Mouse (Mus musculus) hindbrain, embryonic 11.5 days (tissue): Measurements from ENCODE around the gene Mrps18b. TPM values are rescaled to one million over a fixed set of nuclear protein-coding genes. Genes with fewer than 3 reads are reported as not detected.

Experiments
- ATAC-seq: fragments of 200-750 bp; cut with Nextera tagmentation; 2 replicates; pipeline ENCODE4 v1.8.0; 2017; ENCODE audit warnings: mild to moderate bottlenecking, moderate TSS enrichment, moderate library complexity; ENCODE audit not compliant: low FRiP score
- DNase-seq: peaks from one replicate; pipeline ENCODE4 v3.0.0-alpha.2; 2015; ENCODE audit warnings: low spot score
- H3K27ac ChIP-seq: fragments of 300-500 bp; sonication (generic); 2 replicates; pipeline ENCODE4 v1.5.1; 2014; ENCODE audit warnings: mild to moderate bottlenecking, low read depth, low read length
- H3K27me3 ChIP-seq: fragments of 300-500 bp; sonication (generic); 2 replicates; pipeline ENCODE4 v1.6.1; 2014; ENCODE audit warnings: mild to moderate bottlenecking, low read length, moderate library complexity, mixed read lengths; ENCODE audit not compliant: control insufficient read depth, insufficient read depth
- H3K36me3 ChIP-seq: fragments of 300-500 bp; sonication (generic); 2 replicates; pipeline ENCODE4 v1.6.1; 2014; ENCODE audit warnings: mild to moderate bottlenecking, low read length, moderate library complexity, mixed read lengths; ENCODE audit not compliant: control insufficient read depth, insufficient read depth
- H3K4me1 ChIP-seq: fragments of 300-500 bp; sonication (generic); replicated peaks from 2 replicates; pipeline ENCODE4 v1.6.1; 2014; ENCODE audit warnings: low read length, mixed read lengths; ENCODE audit not compliant: control insufficient read depth, insufficient read depth
- H3K4me2 ChIP-seq: fragments of 300-500 bp; sonication (generic); replicated peaks from 2 replicates; pipeline ENCODE4 v1.6.1; 2014; ENCODE audit warnings: mild to moderate bottlenecking, low read depth, low read length
- H3K4me3 ChIP-seq: fragments of 300-500 bp; sonication (generic); 2 replicates; pipeline ENCODE4 v1.5.1; 2014; ENCODE audit warnings: low read depth, low read length
- H3K9ac ChIP-seq: fragments of 300-500 bp; sonication (generic); 2 replicates; pipeline ENCODE4 v1.6.1; 2014; ENCODE audit warnings: low read depth, low read length
- H3K9me3 ChIP-seq: fragments of 300-500 bp; sonication (generic); 2 replicates; pipeline ENCODE4 v1.6.1; 2016; ENCODE audit warnings: low read length; ENCODE audit not compliant: control insufficient read depth
- WGBS: fragments of 180-500 bp; shearing (Covaris S2); extraction: QIAGEN DNeasy Blood & Tissue Kit; methylation state at CpG from one replicate; pipeline ENCODE4 v1.1.7; 2014; 5-methylcytosine and 5-hydroxymethylcytosine counted together
- polyA plus RNA-seq: library from polyadenylated mRNA; unstranded; fragments of >200 nt; fragmentation: Nextera tagmentation; extraction: Ambion mirVana; gene quantifications from 2 replicates; pipeline ENCODE4 v1.2.1, GENCODE M21; 2014

Mrps18b gene
- polyA plus RNA-seq, 1 experiment from 2014 or later: 67.4 TPM

DNA sequence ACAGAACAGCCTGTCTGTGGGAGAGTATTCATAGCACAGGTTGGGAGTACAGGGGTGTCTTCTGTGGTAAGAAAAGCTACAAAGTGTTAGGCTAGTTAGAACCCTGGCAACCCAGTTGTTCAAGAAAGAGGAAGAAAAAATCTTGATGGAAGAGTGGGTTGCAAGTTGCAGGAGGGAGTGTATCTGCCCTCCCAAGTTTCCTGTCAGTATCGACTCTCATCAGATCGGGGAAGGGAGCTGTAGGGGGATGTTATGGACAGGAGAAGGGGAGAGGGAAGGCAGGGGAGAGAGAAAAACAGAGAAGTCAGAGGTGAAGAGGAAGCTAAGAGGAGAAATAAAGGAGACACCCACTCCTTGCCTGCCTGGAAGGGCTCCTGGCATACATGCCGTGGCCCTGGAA lies 15.6 kb downstream of the Mrps18b start:
- ATAC-seq: no peak

GRCm38 (mm10) chr17:35897644-35898573 lies 18.3 kb downstream of the Mrps18b start:
- Histone ChIP-seq H3K4me3 (peak overlapping the region; percentile 78; the same call in 1 of the 2 replicates), H3K27me3 (no peaks in the 10 kb centered on the region), H3K4me2 (peak overlapping the region; percentile 19; the same call in 1 of the 2 replicates), H3K9me3 (no peaks in the 10 kb centered on the region), H3K27ac (peak overlapping the region; percentile 47; the same call in 1 of the 2 replicates), H3K4me1 (peaks cover 3% of the 10 kb centered on the region; the same call in 1 of the 2 replicates), H3K36me3 (no peaks in the 10 kb centered on the region; the same call in 1 of the 2 replicates), H3K9ac (peak overlapping the region; percentile 84; the same call in 1 of the 2 replicates)
- WGBS: 46% methylated on average over 23 of the region's 23 CpGs
- DNase-seq (no peak), ATAC-seq (peak; percentile 56)

More for the DNA sequence above, 15.6 kb downstream of the Mrps18b start:
- Histone ChIP-seq H3K27ac (no peak overlapping the region), H3K9ac (no peak overlapping the region), H3K36me3 (peaks cover 4% of the 10 kb centered on the region; the same call in 1 of the 2 replicates), H3K4me2 (no peak overlapping the region), H3K4me1 (peaks cover 3% of the 10 kb centered on the region; the same call in 1 of the 2 replicates), H3K27me3 (no peaks in the 10 kb centered on the region), H3K4me3 (no peak overlapping the region), H3K9me3 (no peaks in the 10 kb centered on the region)
- 91% methylated on average over 3 of the region's 3 CpGs for WGBS
- DNase-seq: no peak

- DNase-seq (peak; percentile 98), ATAC-seq (peak; percentile 95)
- Histone ChIP-seq H3K27me3 (no peaks in the 10 kb centered on the region), H3K27ac (peak within 1 kb of the TSS; percentile 94), H3K36me3 (no peaks in the 10 kb centered on the region; the same call in 1 of the 2 replicates), H3K9ac (peak within 1 kb of the TSS; percentile 84), H3K4me1 (peaks cover 3% of the 10 kb centered on the region; the same call in 1 of the 2 replicates), H3K4me2 (peak within 1 kb of the TSS; percentile 99), H3K9me3 (no peaks in the 10 kb centered on the region), H3K4me3 (peak within 1 kb of the TSS; percentile 78)
- WGBS: under 1% methylated on average over 57 of the region's 86 CpGs
Observed at GRCm38 (mm10) chr17:35896781-35897643, 19.2 kb downstream of the Mrps18b start, which contains the start of gene 2310061I04Rik. 2310061I04Rik (minus strand) TSS chr17:35897431.

DNA sequence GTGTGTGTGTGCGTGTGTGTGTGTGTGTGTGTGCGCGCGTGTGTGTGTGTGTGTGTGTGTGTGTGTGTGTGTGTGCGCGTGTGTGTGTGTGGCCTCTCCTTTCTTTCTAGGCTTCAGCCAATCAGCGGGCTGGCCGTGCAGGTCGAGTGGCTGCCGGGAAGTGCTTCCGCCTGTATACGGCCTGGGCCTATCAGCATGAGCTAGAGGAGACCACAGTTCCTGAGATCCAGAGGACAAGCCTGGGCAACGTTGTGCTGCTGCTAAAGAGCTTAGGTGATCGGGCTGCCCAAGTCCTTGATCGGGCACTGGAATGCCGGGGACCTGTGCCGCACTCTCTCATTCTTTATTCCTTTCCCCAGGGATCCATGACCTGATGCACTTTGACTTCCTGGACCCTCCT lies 28.5 kb downstream of the Mrps18b start:
- ATAC-seq (no peak), DNase-seq (no peak)
- H3K4me1 ChIP-seq: no peaks in the 10 kb centered on the region
- no peaks in the 10 kb centered on the region for H3K27me3 ChIP-seq
- no peaks in the 10 kb centered on the region for H3K9me3 ChIP-seq
- WGBS: 94% methylated on average over 10 of the region's 17 CpGs
- H3K4me3 ChIP-seq: no peak overlapping the region
- no peak overlapping the region for H3K27ac ChIP-seq
- H3K4me2 ChIP-seq: no peak overlapping the region
- H3K36me3 ChIP-seq: peaks cover 12% of the 10 kb centered on the region; the same call in 1 of the 2 replicates
- no peak overlapping the region for H3K9ac ChIP-seq

DNA sequence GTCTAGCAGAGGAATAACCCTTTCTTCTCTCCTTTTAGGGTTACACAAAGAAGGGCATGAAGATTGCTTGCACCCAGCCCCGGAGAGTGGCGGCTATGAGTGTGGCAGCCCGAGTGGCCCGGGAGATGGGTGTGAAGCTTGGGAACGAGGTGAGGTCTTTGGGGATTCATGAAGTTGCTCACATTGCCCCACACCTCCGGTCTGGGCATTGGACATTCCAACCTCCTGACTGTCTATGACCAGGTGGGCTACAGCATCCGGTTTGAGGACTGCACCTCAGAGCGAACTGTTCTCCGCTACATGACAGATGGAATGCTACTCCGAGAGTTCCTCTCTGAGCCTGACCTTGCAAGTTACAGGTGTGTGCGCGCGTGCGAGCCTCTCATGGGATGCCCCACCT lies 32.4 kb downstream of the Mrps18b start:
- no peak overlapping the region for H3K4me2 ChIP-seq
- H3K36me3 ChIP-seq: peaks cover 13% of the 10 kb centered on the region; the same call in 1 of the 2 replicates
- H3K27ac ChIP-seq: no peak overlapping the region
- peaks cover 3% of the 10 kb centered on the region; the same call in 1 of the 2 replicates for H3K4me1 ChIP-seq
- no peak for DNase-seq
- H3K9me3 ChIP-seq: no peaks in the 10 kb centered on the region
- H3K4me3 ChIP-seq: no peak overlapping the region
- WGBS: 92% methylated on average over 14 of the region's 14 CpGs
- ATAC-seq: no peak
- H3K9ac ChIP-seq: no peak overlapping the region
- H3K27me3 ChIP-seq: no peaks in the 10 kb centered on the region

DNA sequence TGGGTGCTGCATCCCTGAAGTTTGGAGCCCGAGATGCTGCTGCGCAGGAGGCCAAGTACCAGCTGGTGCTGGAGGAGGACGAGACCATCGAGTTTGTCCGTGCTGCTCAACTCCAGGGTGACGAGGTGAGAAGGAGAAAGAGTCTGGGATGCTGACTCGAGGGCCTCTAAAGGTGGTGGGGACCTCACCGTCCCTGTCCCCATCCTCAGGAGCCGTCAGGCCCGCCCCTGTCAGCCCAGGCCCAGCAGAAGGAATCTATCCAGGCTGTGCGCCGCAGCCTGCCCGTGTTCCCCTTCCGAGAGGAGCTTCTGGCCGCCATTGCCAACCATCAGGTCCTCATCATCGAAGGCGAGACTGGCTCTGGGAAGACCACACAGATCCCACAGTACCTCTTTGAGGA lies 33.3 kb downstream of the Mrps18b start:
- WGBS: 93% methylated on average over 17 of the region's 17 CpGs
- H3K36me3 ChIP-seq: peaks cover 10% of the 10 kb centered on the region; the same call in 1 of the 2 replicates

DNA sequence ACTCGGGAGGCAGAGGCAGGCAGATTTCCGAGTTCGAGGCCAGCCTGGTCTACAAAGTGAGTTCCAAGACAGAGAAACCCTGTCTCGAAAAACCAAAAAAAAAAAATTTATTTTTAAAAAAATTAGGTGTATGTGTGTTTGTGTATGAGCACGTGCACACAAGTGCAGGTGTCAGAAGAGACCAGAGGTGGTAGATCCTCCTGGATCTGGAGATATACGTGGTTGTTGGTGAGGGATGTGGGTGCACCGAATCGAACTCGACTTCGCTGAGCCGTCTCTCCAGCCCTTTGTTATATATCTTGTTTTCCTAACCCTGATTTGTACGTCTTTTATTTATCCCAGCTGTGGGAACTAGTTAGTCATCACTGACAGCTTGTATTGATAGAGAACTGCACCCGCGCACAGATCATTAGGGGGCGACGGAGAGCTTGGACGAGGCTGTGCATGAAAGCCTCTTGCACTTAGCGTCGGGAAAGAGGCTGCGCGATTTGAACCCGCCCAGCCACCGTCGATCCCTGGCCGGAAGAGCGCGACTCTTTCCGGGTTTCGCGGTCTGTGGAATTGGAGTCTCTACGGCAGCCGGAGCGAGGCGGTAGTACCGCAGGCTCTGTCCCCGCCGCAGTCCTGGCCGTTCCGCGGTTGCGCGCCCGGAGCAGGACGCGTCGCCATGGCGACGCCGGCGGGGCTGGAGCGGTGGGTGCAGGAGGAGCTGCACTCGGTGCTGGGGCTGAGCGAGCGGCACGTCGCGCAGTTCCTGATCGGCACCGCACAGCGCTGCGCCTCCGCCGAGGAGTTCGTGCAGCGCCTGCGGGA lies 36.7 kb downstream of the Mrps18b start, which contains the start of gene Dhx16:
Gene Dhx16, plus strand, starts transcription at position 575 of the 813 bp plus-strand sequence.
- ATAC-seq (peak; percentile 93), DNase-seq (peak; percentile 99)
- Histone ChIP-seq H3K27me3 (no peaks in the 10 kb centered on the region), H3K9me3 (no peaks in the 10 kb centered on the region), H3K4me2 (peak within 1 kb of the TSS; percentile 77), H3K27ac (peak within 1 kb of the TSS; percentile 65; the same call in 1 of the 2 replicates), H3K4me1 (peaks cover 3% of the 10 kb centered on the region; the same call in 1 of the 2 replicates), H3K9ac (peak within 1 kb of the TSS; percentile 87), H3K36me3 (0 out of 2 replicates have a peak, but pooled peaks cover 3% of the 10 kb centered on the region), H3K4me3 (peak within 1 kb of the TSS; percentile 95)
- WGBS: 5% methylated on average over 66 of the region's 66 CpGs

More for the DNA sequence above, 33.3 kb downstream of the Mrps18b start:
- H3K4me1 ChIP-seq: peaks cover 3% of the 10 kb centered on the region; the same call in 1 of the 2 replicates
- DNase-seq (no peak), ATAC-seq (no peak)
- H3K4me3 ChIP-seq: no peak overlapping the region
- H3K4me2 ChIP-seq: no peak overlapping the region
- H3K9me3 ChIP-seq: no peaks in the 10 kb centered on the region
- no peak overlapping the region for H3K27ac ChIP-seq
- H3K9ac ChIP-seq: no peak overlapping the region
- no peaks in the 10 kb centered on the region for H3K27me3 ChIP-seq
